Mouse (Mus musculus) spleen, postnatal 10 days (tissue): ENCODE measurements at regions not wholly inside any gene's neighbourhood (a gene's known extent, or its start where the extent isn't known, plus 50 kb on each side); places are given as distances from the start of the nearest gene placed in this dataset.

Experiments used
- DNase-seq, 2 experiments: peaks; one replicate each; pipeline ENCODE4 v3.0.0; 2021 to 2022; ENCODE audit warnings: low spot score in 2 of 2

- DNase-seq, result no peak
These were observed 1681.7 kb upstream of the 5930422O12Rik start for GRCm38 (mm10) chr8:31746855-31747254.

GRCm38 (mm10) chr8:31749974-31750373 is 1678.5 kb upstream of the 5930422O12Rik start:
- no peak for DNase-seq

- no peak for DNase-seq
These were observed 1677.9 kb upstream of the 5930422O12Rik start for GRCm38 (mm10) chr8:31750482-31751126.

GRCm38 (mm10) chr8:31755737-31756136 is 1672.8 kb upstream of the 5930422O12Rik start:
- DNase-seq, result no peak

GRCm38 (mm10) chr8:31762091-31762490 is 1666.4 kb upstream of the 5930422O12Rik start:
- DNase-seq, result no peak
